Mouse (Mus musculus) bone marrow, adult 2 months (tissue): Measurements from ENCODE around the gene Magee1. TPM values are rescaled to one million over a fixed set of nuclear protein-coding genes. Genes with fewer than 3 reads are reported as not detected.
"Not testable (repeated sequence)": the region's sequence is repeated elsewhere in the genome, so short reads cannot be mapped to it uniquely, and the experiment has no call there.

Experiments
- H3K27ac ChIP-seq: fragments of 200-500 bp; 2 replicates; pipeline ENCODE4 v1.5.1; 2012; ENCODE audit warnings: low read depth, mild to moderate bottlenecking, control low read depth, inconsistent platforms, low read length; ENCODE audit not compliant: control insufficient read depth, poor library complexity, insufficient read depth
- H3K4me1 ChIP-seq: fragments of 200-500 bp; 2 replicates; pipeline ENCODE4 v1.6.1; 2011; ENCODE audit warnings: low read length; ENCODE audit not compliant: control insufficient read depth, insufficient read depth
- H3K4me3 ChIP-seq: fragments of 200-500 bp; replicated peaks from 2 replicates; pipeline ENCODE3; 2011; ENCODE audit warnings: mild to moderate bottlenecking, low read depth, low read length, control low read depth; ENCODE audit not compliant: control insufficient read depth
- CTCF ChIP-seq: fragments of 200-500 bp; IDR thresholded peaks from 2 replicates; pipeline ENCODE4 v1.5.1; 2011; ENCODE audit warnings: low read length, control low read depth; ENCODE audit not compliant: control insufficient read depth, insufficient read depth
- POLR2A ChIP-seq: fragments of 200-500 bp; IDR thresholded peaks from 2 replicates; pipeline ENCODE4 v1.6.1; 2011; ENCODE audit warnings: low read depth, mild to moderate bottlenecking, control low read depth, low read length, borderline replicate concordance; ENCODE audit not compliant: control insufficient read depth
- whole genome bisulfite sequencing: fragments of 180-500 bp; shearing (Covaris S2); methylation state at CpG from one replicate; pipeline ENCODE4 v1.1.7; 2018; 5-methylcytosine and 5-hydroxymethylcytosine counted together
- polyA plus RNA-seq: library from polyadenylated mRNA; stranded (reverse); fragments of >200 nt; gene quantifications from 2 replicates; pipeline ENCODE4 v1.2.4, GENCODE M21; 2011; ENCODE audit warnings: low replicate concordance; ENCODE audit not compliant: missing spikeins, insufficient read depth, insufficient read length

Gene Magee1
- polyA plus RNA-seq, 1 experiment = 1.1 TPM

- no peaks in the 10 kb centered on the region for H3K4me1 ChIP-seq
- 10% methylated on average over 2 of the region's 3 CpGs for WGBS
- no peak overlapping the region for H3K4me3 ChIP-seq
- H3K27ac ChIP-seq = no peak overlapping the region
- TF ChIP-seq CTCF (no peak), POLR2A (no peak)
These were observed 4.7 kb downstream of the Magee1 start for GRCm38 (mm10) chrX:105124903-105125302.

DNA sequence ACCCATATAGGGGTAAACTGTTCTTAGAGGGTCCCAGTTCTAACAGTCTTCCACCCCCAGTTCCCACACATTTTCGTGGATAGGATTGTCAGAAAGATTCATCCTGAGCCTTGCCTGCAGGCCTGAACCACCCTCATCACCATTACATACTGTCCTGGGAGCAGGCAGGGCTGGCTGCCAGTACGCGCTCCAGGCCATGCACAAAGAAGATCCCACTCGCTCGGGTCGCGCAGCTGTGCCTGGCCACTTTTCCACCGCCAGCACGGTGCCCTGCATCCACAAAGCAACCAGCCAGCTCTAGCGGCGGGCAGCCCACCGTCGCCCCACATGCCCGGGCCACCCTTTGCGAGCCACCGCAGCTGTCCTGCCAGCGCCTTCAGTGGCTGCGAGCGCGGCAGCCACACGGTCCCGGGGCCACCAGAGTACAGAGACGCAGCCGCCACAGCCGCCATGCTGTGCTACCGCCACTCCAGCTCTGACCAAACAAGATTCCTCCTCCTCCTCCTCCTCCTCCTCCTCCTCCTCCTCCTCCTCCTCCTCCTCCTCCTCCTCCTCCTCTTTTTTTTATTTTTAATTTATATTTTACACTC, 31.8 kb downstream of the Magee1 start:
- Histone ChIP-seq H3K4me1 (no peaks in the 10 kb centered on the region), H3K4me3 (no peak overlapping the region), H3K27ac (no peak overlapping the region)
- 79% methylated on average over 23 of the region's 26 CpGs for WGBS
- TF ChIP-seq CTCF (no peak), POLR2A (no peak)

DNA sequence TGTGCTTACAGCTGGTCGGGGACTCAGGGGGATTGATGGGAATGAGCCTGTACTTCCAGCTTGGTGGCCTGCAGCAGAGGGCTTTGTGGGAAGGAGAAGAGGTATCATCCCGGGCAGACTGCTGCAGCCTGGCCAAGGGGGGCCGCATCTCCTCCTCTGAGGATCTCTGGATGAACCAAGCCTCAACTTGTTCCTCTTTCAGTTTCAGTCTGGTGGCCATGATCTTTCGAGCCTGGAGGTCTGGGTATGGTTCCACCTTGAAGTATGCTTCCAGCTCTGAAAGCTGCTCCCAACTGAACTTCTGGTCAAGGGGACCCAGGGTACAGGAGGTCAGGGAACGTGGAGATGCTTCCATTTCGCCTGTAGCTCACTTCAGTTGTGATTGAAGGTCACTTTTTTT, 44.8 kb downstream of the Magee1 start:
- H3K4me1 ChIP-seq, H3K27ac ChIP-seq, H3K4me3 ChIP-seq: not testable (repeated sequence)
- 41% methylated on average over 6 of the region's 6 CpGs for WGBS

GRCm38 (mm10) chrX:105167217-105167616, 47.0 kb downstream of the Magee1 start:
- no peak overlapping the region for H3K4me3 ChIP-seq
- 28% methylated on average over 2 of the region's 2 CpGs for WGBS
- H3K27ac ChIP-seq = no peak overlapping the region
- TF ChIP-seq CTCF (no peak), POLR2A (no peak)
- H3K4me1 ChIP-seq = no peaks in the 10 kb centered on the region

Other genes with a start within 250 kb of the Magee1 start
- 21.1 and 22.5 TPM in 2 replicates for gene Pbdc1, start 40.6 kb upstream of the Magee1 start, polyA plus RNA-seq